Mouse (Mus musculus): ENCODE data around the gene Tdgf1. TPM values are rescaled to one million over a fixed set of nuclear protein-coding genes. Genes with fewer than 3 reads are reported as not detected.

Gene Tdgf1
- total and polyA plus RNA-seq, 3 experiments = not detected

- Histone ChIP-seq H3K4me2 (ENCODE audit: insufficient read depth, low read depth, poor library complexity, severe bottlenecking) (no peak overlapping the region), H3K4me3 (replicated peaks in 1 of 3; ENCODE audit: low read depth in 2 of 3, low read length in 2 of 3, poor library complexity in 1 of 3) (no peak overlapping the region)
- in situ Hi-C loops (cut with MboI; ENCODE audit: low pct_ligation_motif_present, low pct_unique_long_range_greater_than_20kb, low sequenced_read_pairs) = no loop called here
Observed at GRCm38 (mm10) chr9:110961386-110961785, 15.4 kb upstream of the Tdgf1 start.

GRCm38 (mm10) chr9:110960230-110961149 is 14.5 kb upstream of the Tdgf1 start:
- H3K9me3 ChIP-seq (replicated peaks; ENCODE audit: low read length) = no peaks in the 10 kb centered on the region
- peaks cover 2 to 4% of the 10 kb centered on the region in 2 experiments; a peak in 1 of 4 replicates for H3K4me1 ChIP-seq (ENCODE audit: control insufficient read depth in 1 of 2, insufficient read depth in 2 of 2)
- H3K9ac ChIP-seq (ENCODE audit: insufficient read depth, low read depth) = no peak overlapping the region
- no peaks in the 10 kb centered on the region for H3K36me3 ChIP-seq (replicated peaks in 1 of 2; ENCODE audit: control insufficient read depth in 1 of 2, insufficient read depth in 1 of 2, low read length in 1 of 2)
- dilution Hi-C loops (cut with MboI; ENCODE audit: extremely low pct_ligation_motif_present, extremely low pct_unique_long_range_greater_than_20kb, low sequenced_read_pairs) = no loop called here
- in situ Hi-C loops (cut with MboI; ENCODE audit: low pct_ligation_motif_present, low pct_unique_long_range_greater_than_20kb, low sequenced_read_pairs) = no loop called here
- no peak for TF ChIP-seq MAZ (IDR thresholded peaks at IDR 0.05; ENCODE audit: low read depth, low read length)
- no peak overlapping the region for H3K27ac ChIP-seq (ENCODE audit: insufficient read depth, low read depth)
- no peaks in the 10 kb centered on the region for H3K27me3 ChIP-seq (replicated peaks)
- no peak overlapping the region for H3K4me3 ChIP-seq (replicated peaks in 1 of 3; ENCODE audit: low read depth in 2 of 3, low read length in 2 of 3, poor library complexity in 1 of 3)
- H3K79me2 ChIP-seq (replicated peaks; ENCODE audit: control insufficient read depth, extremely low read depth, insufficient read depth, poor library complexity, severe bottlenecking) = no peaks in the 10 kb centered on the region
- no peak overlapping the region for H3K4me2 ChIP-seq (ENCODE audit: insufficient read depth, low read depth, poor library complexity, severe bottlenecking)
- DNase-seq (ENCODE audit: extremely low read depth) = no peak

More at GRCm38 (mm10) chr9:110961386-110961785, 15.4 kb upstream of the Tdgf1 start:
- Histone ChIP-seq H3K9me3 (replicated peaks; ENCODE audit: low read length) (no peaks in the 10 kb centered on the region), H3K36me3 (replicated peaks in 1 of 2; ENCODE audit: control insufficient read depth in 1 of 2, insufficient read depth in 1 of 2, low read length in 1 of 2) (no peaks in the 10 kb centered on the region), H3K79me2 (replicated peaks; ENCODE audit: control insufficient read depth, extremely low read depth, insufficient read depth, poor library complexity, severe bottlenecking) (no peaks in the 10 kb centered on the region), H3K9ac (ENCODE audit: insufficient read depth, low read depth) (no peak overlapping the region), H3K27me3 (replicated peaks) (no peaks in the 10 kb centered on the region), H3K4me1 (ENCODE audit: control insufficient read depth in 1 of 2, insufficient read depth in 2 of 2) (peaks cover 2 to 7% of the 10 kb centered on the region in 2 experiments; a peak in 2 of 4 replicates), H3K27ac (ENCODE audit: insufficient read depth, low read depth) (no peak overlapping the region)
- DNase-seq (ENCODE audit: extremely low read depth) = no peak
- no peak for TF ChIP-seq CTCF (conservative IDR thresholded peaks at IDR 0.05 in 1 of 2, IDR thresholded peaks at IDR 0.05 in 1 of 2; ENCODE audit: low read depth in 2 of 2, low read length in 2 of 2)
- no peak for TF ChIP-seq POLR2A (IDR thresholded peaks at IDR 0.05; ENCODE audit: low read depth, low read length)
- no peak for TF ChIP-seq ZMIZ1 (IDR thresholded peaks at IDR 0.05; ENCODE audit: low read depth, low read length)
- TF ChIP-seq E2F4 (IDR thresholded peaks at IDR 0.05; ENCODE audit: insufficient replicate concordance, low read depth, low read length) = no peak
- no peak for TF ChIP-seq PAX5 (IDR thresholded peaks at IDR 0.05; ENCODE audit: low read length)
- no peak for TF ChIP-seq MAFK (IDR thresholded peaks at IDR 0.05; ENCODE audit: insufficient replicate concordance, low read length)
- no peak for TF ChIP-seq IRF4 (IDR thresholded peaks at IDR 0.05; ENCODE audit: low read depth, low read length)
- TF ChIP-seq NRF1 (IDR thresholded peaks at IDR 0.05; ENCODE audit: low read depth, low read length) = no peak
- no peak for TF ChIP-seq JUN (IDR thresholded peaks at IDR 0.05; ENCODE audit: insufficient read depth, low read depth, low read length)
- no peak for TF ChIP-seq TBP (conservative IDR thresholded peaks at IDR 0.05; ENCODE audit: low read depth, low read length)
- no peak for TF ChIP-seq EP300 (IDR thresholded peaks at IDR 0.05; ENCODE audit: low read length)
- TF ChIP-seq KAT2A (IDR thresholded peaks at IDR 0.05; ENCODE audit: insufficient replicate concordance, low read length) = no peak
- no peak for TF ChIP-seq SIN3A (IDR thresholded peaks at IDR 0.05; ENCODE audit: low read length)
- TF ChIP-seq MEF2A (IDR thresholded peaks at IDR 0.05; ENCODE audit: borderline replicate concordance, low read depth, low read length) = no peak
- TF ChIP-seq MXI1 (IDR thresholded peaks at IDR 0.05; ENCODE audit: low read depth, low read length) = no peak
- no peak for TF ChIP-seq CHD2 (IDR thresholded peaks at IDR 0.05; ENCODE audit: low read length)
- no peak for TF ChIP-seq NELFE (IDR thresholded peaks at IDR 0.05; ENCODE audit: low read depth, low read length)
- dilution Hi-C loops (cut with MboI; ENCODE audit: extremely low pct_ligation_motif_present, extremely low pct_unique_long_range_greater_than_20kb, low sequenced_read_pairs) = no loop called here

Data from CH12.LX (cell line).